Mouse (Mus musculus): ENCODE data around the gene Gpr158. TPM values are rescaled to one million over a fixed set of nuclear protein-coding genes. Genes with fewer than 3 reads are reported as not detected.

Gene Gpr158
- polyA plus RNA-seq, 1 experiment from 2014 or later: not detected

DNA sequence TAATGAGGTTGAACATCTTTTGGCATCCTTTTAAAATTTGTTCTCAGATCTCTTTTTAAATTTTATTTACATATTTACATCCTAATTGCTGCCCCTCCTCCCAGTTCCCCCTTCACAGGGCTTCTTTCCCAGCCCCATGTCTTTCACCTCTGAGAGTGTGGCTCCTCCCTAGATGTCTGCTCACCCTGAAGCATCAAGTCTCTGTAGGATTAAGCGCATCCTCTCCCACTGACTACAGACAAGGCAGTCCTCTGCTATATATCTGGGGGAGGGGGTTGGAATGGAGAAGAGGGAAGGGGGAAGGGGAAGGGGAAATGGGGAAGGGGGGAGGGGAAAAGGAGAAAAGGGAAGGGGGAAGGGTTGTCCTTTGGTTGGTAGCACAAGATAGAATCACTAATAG is 140.1 kb downstream of the Gpr158 start:
- H3K9me3 ChIP-seq (ENCODE audit: low read length): no peaks in the 10 kb centered on the region
- WGBS (ENCODE audit: insufficient replicate concordance): 67% methylated on average over 1 of the region's 1 CpGs
- TF ChIP-seq CTCF (IDR thresholded peaks at IDR 0.05; ENCODE audit: low read depth) (no peak), EP300 (IDR thresholded peaks at IDR 0.05; ENCODE audit: low read depth) (no peak)

GRCm38 (mm10) chr2:21530750-21531149 is 163.4 kb downstream of the Gpr158 start:
- ATAC-seq (no peak), DNase-seq (no peak)
- no peak overlapping the region for H3K27ac ChIP-seq (ENCODE audit: low read depth)
- TF ChIP-seq CTCF (IDR thresholded peaks at IDR 0.05; ENCODE audit: low read depth): no peak
- no peaks in the 10 kb centered on the region for H3K36me3 ChIP-seq (replicated peaks; ENCODE audit: insufficient read depth, low read length)
- H3K4me1 ChIP-seq (ENCODE audit: insufficient read depth): no peaks in the 10 kb centered on the region
- H3K4me3 ChIP-seq (ENCODE audit: low read depth, low read length): no peak overlapping the region
- H3K9me3 ChIP-seq (ENCODE audit: low read length): no peaks in the 10 kb centered on the region
- no peak overlapping the region for H3K9ac ChIP-seq (replicated peaks)
- H3K27me3 ChIP-seq (ENCODE audit: insufficient read depth, low read length): no peaks in the 10 kb centered on the region
- no peak overlapping the region for H3K4me2 ChIP-seq (ENCODE audit: low read depth, low read length)

More for the DNA sequence above, 140.1 kb downstream of the Gpr158 start:
- H3K27me3 ChIP-seq (ENCODE audit: insufficient read depth, low read length): no peaks in the 10 kb centered on the region
- H3K4me1 ChIP-seq (ENCODE audit: insufficient read depth): no peaks in the 10 kb centered on the region
- H3K4me2 ChIP-seq (ENCODE audit: low read depth, low read length): no peak overlapping the region
- no peaks in the 10 kb centered on the region for H3K36me3 ChIP-seq (replicated peaks; ENCODE audit: insufficient read depth, low read length)
- no peak overlapping the region for H3K27ac ChIP-seq (ENCODE audit: low read depth)
- DNase-seq (no peak), ATAC-seq (no peak)
- H3K9ac ChIP-seq (replicated peaks): no peak overlapping the region
- no peak overlapping the region for H3K4me3 ChIP-seq (ENCODE audit: low read depth, low read length)

- Histone ChIP-seq H3K4me1 (ENCODE audit: insufficient read depth) (no peaks in the 10 kb centered on the region), H3K4me3 (ENCODE audit: low read depth, low read length) (no peak overlapping the region)
- WGBS (ENCODE audit: insufficient replicate concordance): 48% methylated on average over 6 of the region's 6 CpGs
These were observed 251.8 kb downstream of the Gpr158 start for GRCm38 (mm10) chr2:21619180-21619579.

DNA sequence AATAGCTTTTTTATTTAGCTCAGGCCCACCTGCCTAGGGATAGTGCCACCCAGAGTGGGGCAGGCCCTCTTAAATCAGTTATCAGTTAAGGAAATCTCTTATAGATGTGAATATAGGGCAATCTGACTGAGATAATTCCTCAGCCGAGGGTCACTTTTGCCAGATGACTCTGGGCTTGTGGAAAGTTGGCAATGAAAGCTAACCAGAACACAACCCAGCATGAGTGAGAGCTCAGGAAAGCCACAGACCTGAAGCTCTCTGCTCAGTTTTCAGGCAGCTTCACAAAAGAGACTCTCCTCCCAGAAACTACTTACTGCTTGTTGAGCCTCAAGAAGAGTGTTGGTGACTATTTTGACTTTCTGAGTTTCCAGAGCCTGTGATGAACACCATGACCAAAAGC is 264.8 kb downstream of the Gpr158 start:
- DNase-seq: no peak
- TF ChIP-seq CTCF (IDR thresholded peaks at IDR 0.05; ENCODE audit: low read depth) (no peak), EP300 (IDR thresholded peaks at IDR 0.05; ENCODE audit: low read depth) (no peak)
- no peak overlapping the region for H3K9ac ChIP-seq (replicated peaks)
- H3K27me3 ChIP-seq (ENCODE audit: insufficient read depth, low read length): no peaks in the 10 kb centered on the region
- H3K27ac ChIP-seq (ENCODE audit: low read depth): no peak overlapping the region
- WGBS (ENCODE audit: insufficient replicate concordance): 53% methylated on average over 1 of the region's 1 CpGs
- H3K4me3 ChIP-seq (ENCODE audit: low read depth, low read length): no peak overlapping the region
- no peaks in the 10 kb centered on the region for H3K4me1 ChIP-seq (ENCODE audit: insufficient read depth)
- H3K9me3 ChIP-seq (ENCODE audit: low read length): no peaks in the 10 kb centered on the region
- no peaks in the 10 kb centered on the region for H3K36me3 ChIP-seq (replicated peaks; ENCODE audit: insufficient read depth, low read length)
- no peak overlapping the region for H3K4me2 ChIP-seq (ENCODE audit: low read depth, low read length)
- no peak for ATAC-seq

More at GRCm38 (mm10) chr2:21619180-21619579, 251.8 kb downstream of the Gpr158 start:
- Histone ChIP-seq H3K36me3 (replicated peaks; ENCODE audit: insufficient read depth, low read length) (no peaks in the 10 kb centered on the region), H3K4me2 (ENCODE audit: low read depth, low read length) (no peak overlapping the region), H3K9ac (replicated peaks) (no peak overlapping the region), H3K27me3 (ENCODE audit: insufficient read depth, low read length) (no peaks in the 10 kb centered on the region), H3K27ac (ENCODE audit: low read depth) (no peak overlapping the region), H3K9me3 (ENCODE audit: low read length) (no peaks in the 10 kb centered on the region)
- ATAC-seq: no peak
- TF ChIP-seq CTCF (IDR thresholded peaks at IDR 0.05; ENCODE audit: low read depth) (no peak), EP300 (IDR thresholded peaks at IDR 0.05; ENCODE audit: low read depth) (no peak)
- DNase-seq: no peak

DNA sequence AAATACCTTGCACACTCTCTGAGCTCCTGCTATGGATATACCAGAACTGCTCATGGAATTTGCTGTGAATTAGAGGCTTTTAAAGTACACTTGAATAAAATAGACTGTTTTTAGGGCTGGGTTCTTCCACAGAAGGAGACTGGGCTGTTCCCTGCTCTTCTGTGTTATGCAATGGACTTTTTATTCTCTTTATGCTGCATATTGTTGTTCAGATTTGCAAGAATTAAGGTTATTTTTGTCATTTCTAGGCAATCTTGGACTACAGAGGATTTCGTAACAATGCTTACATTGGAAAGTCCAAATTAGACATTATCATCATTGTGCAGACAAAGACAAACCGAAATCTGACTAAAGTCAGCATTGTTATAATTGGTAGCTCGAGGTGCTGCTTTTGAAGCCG is 298.4 kb downstream of the Gpr158 start:
- no peak overlapping the region for H3K4me2 ChIP-seq (ENCODE audit: low read depth, low read length)
- no peaks in the 10 kb centered on the region for H3K27me3 ChIP-seq (ENCODE audit: insufficient read depth, low read length)
- H3K4me3 ChIP-seq (ENCODE audit: low read depth, low read length): no peak overlapping the region
- H3K36me3 ChIP-seq (replicated peaks; ENCODE audit: insufficient read depth, low read length): no peaks in the 10 kb centered on the region
- H3K9me3 ChIP-seq (ENCODE audit: low read length): no peaks in the 10 kb centered on the region
- DNase-seq: no peak
- no peak overlapping the region for H3K9ac ChIP-seq (replicated peaks)
- 71% methylated on average over 4 of the region's 4 CpGs for WGBS (ENCODE audit: insufficient replicate concordance)
- ATAC-seq: no peak
- no peak overlapping the region for H3K27ac ChIP-seq (ENCODE audit: low read depth)
- H3K4me1 ChIP-seq (ENCODE audit: insufficient read depth): no peaks in the 10 kb centered on the region
- TF ChIP-seq CTCF (IDR thresholded peaks at IDR 0.05; ENCODE audit: low read depth) (no peak), EP300 (IDR thresholded peaks at IDR 0.05; ENCODE audit: low read depth) (no peak)

GRCm38 (mm10) chr2:21676084-21676838 is 308.9 kb downstream of the Gpr158 start:
- no peak overlapping the region for H3K4me2 ChIP-seq (ENCODE audit: low read depth, low read length)
- WGBS (ENCODE audit: insufficient replicate concordance): 72% methylated on average over 4 of the region's 4 CpGs
- no peaks in the 10 kb centered on the region for H3K36me3 ChIP-seq (replicated peaks; ENCODE audit: insufficient read depth, low read length)
- H3K9ac ChIP-seq (replicated peaks): no peak overlapping the region
- H3K9me3 ChIP-seq (ENCODE audit: low read length): no peaks in the 10 kb centered on the region
- H3K4me3 ChIP-seq (ENCODE audit: low read depth, low read length): no peak overlapping the region
- no peaks in the 10 kb centered on the region for H3K4me1 ChIP-seq (ENCODE audit: insufficient read depth)
- DNase-seq (no peak), ATAC-seq (no peak)
- TF ChIP-seq CTCF (IDR thresholded peaks at IDR 0.05; ENCODE audit: low read depth) (no peak), EP300 (IDR thresholded peaks at IDR 0.05; ENCODE audit: low read depth) (no peak)
- H3K27ac ChIP-seq (ENCODE audit: low read depth): no peak overlapping the region
- H3K27me3 ChIP-seq (ENCODE audit: insufficient read depth, low read length): no peaks in the 10 kb centered on the region

DNA sequence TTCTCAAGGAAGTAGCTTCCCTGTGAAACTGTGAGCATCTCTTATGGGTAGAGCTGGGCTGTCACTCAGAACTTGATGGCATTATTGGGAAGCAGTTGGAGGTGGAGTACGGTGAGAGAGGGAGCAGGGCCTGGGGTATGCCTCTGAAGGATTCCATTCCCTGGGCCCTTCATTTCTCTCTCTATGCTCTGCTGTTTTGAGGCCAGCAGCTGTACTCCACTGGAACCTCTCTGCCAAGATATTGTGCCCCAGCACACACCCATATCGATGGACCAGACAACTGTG is 309.4 kb downstream of the Gpr158 start:
- H3K9me3 ChIP-seq (ENCODE audit: low read length): no peaks in the 10 kb centered on the region
- ATAC-seq: no peak
- WGBS (ENCODE audit: insufficient replicate concordance): 70% methylated on average over 2 of the region's 2 CpGs
- no peaks in the 10 kb centered on the region for H3K27me3 ChIP-seq (ENCODE audit: insufficient read depth, low read length)
- no peaks in the 10 kb centered on the region for H3K36me3 ChIP-seq (replicated peaks; ENCODE audit: insufficient read depth, low read length)
- H3K9ac ChIP-seq (replicated peaks): no peak overlapping the region
- H3K27ac ChIP-seq (ENCODE audit: low read depth): no peak overlapping the region
- H3K4me2 ChIP-seq (ENCODE audit: low read depth, low read length): no peak overlapping the region
- DNase-seq: no peak
- no peak for TF ChIP-seq EP300 (IDR thresholded peaks at IDR 0.05; ENCODE audit: low read depth)
- no peak for TF ChIP-seq CTCF (IDR thresholded peaks at IDR 0.05; ENCODE audit: low read depth)
- H3K4me3 ChIP-seq (ENCODE audit: low read depth, low read length): no peak overlapping the region
- no peaks in the 10 kb centered on the region for H3K4me1 ChIP-seq (ENCODE audit: insufficient read depth)

Data from liver, postnatal 0 days (tissue).